Mouse (Mus musculus) brain, embryonic 14.5 days (tissue): Measurements from ENCODE around the gene Sh2d6. TPM values are rescaled to one million over a fixed set of nuclear protein-coding genes. Genes with fewer than 3 reads are reported as not detected.

Experiments used
- DNase-seq: peaks from one replicate; pipeline ENCODE4 v3.0.0-alpha.2; 2011; ENCODE audit warnings: low read depth
- CTCF ChIP-seq: fragments of 200-500 bp; IDR thresholded peaks from 2 replicates; pipeline ENCODE4 v1.5.1; 2012; ENCODE audit warnings: inconsistent platforms, mild to moderate bottlenecking, moderate library complexity, borderline replicate concordance; ENCODE audit not compliant: insufficient read depth, insufficient read length; ENCODE audit errors: extremely low read depth
- POLR2A ChIP-seq: fragments of 200-500 bp; IDR thresholded peaks from 2 replicates; pipeline ENCODE4 v1.6.1; 2012; ENCODE audit warnings: mild to moderate bottlenecking, inconsistent platforms, borderline replicate concordance; ENCODE audit not compliant: poor library complexity, insufficient read depth, insufficient read length, severe bottlenecking; ENCODE audit errors: extremely low read depth
- polyA plus RNA-seq: library from polyadenylated mRNA; depleted of rRNA; stranded (reverse); fragments of >200 nt; gene quantifications from 2 replicates; pipeline ENCODE4 v1.2.3, GENCODE M21; 2012; rRNA removed

Sh2d6 gene
- polyA plus RNA-seq, 1 experiment, result 1.2 TPM

GRCm38 (mm10) chr6:72477621-72478020 is 43.9 kb downstream of the Sh2d6 start:
- TF ChIP-seq CTCF (no peak), POLR2A (no peak)
- DNase-seq, result no peak

GRCm38 (mm10) chr6:72476836-72477235 is 44.7 kb downstream of the Sh2d6 start:
- no peak for DNase-seq
- no peak for TF ChIP-seq CTCF
- no peak for TF ChIP-seq POLR2A

GRCm38 (mm10) chr6:72475221-72475985 is 46.1 kb downstream of the Sh2d6 start:
- TF ChIP-seq CTCF (no peak), POLR2A (no peak)
- DNase-seq, result peak; percentile 44

- DNase-seq, result peak; percentile 8
Observed at GRCm38 (mm10) chr6:72473264-72474041, 48.1 kb downstream of the Sh2d6 start.

GRCm38 (mm10) chr6:72466171-72466570 is 55.3 kb downstream of the Sh2d6 start:
- TF ChIP-seq CTCF, result no peak
- no peak for TF ChIP-seq POLR2A
- no peak for DNase-seq

More at GRCm38 (mm10) chr6:72473264-72474041, 48.1 kb downstream of the Sh2d6 start:
- TF ChIP-seq CTCF, result no peak
- TF ChIP-seq POLR2A, result no peak

GRCm38 (mm10) chr6:72465361-72466157 is 55.9 kb downstream of the Sh2d6 start:
- TF ChIP-seq POLR2A (no peak), CTCF (no peak)

More at GRCm38 (mm10) chr6:72465361-72466157, 55.9 kb downstream of the Sh2d6 start:
- DNase-seq, result no peak

Other genes starting within 250 kb of the Sh2d6 start
- gene Sftpb, start 217.1 kb downstream of the Sh2d6 start, polyA plus RNA-seq, result 0.13 and 0.16 TPM in 2 replicates
- gene Usp39, start 176.5 kb downstream of the Sh2d6 start, polyA plus RNA-seq, result 47.3 and 49.3 TPM in 2 replicates
- gene 0610030E20Rik, start 174.4 kb downstream of the Sh2d6 start, polyA plus RNA-seq, result 20.8 and 26.5 TPM in 2 replicates
- 37.0 and 42.9 TPM in 2 replicates for gene Tmem150a, start 166.3 kb downstream of the Sh2d6 start, polyA plus RNA-seq
- 73.1 and 75.4 TPM in 2 replicates for gene Rnf181, start 154.8 kb downstream of the Sh2d6 start, polyA plus RNA-seq
- gene Vamp5, start 141.2 kb downstream of the Sh2d6 start, polyA plus RNA-seq, result 11.0 and 12.2 TPM in 2 replicates
- 18.9 and 21.6 TPM in 2 replicates for gene Vamp8, start 131.0 kb downstream of the Sh2d6 start, polyA plus RNA-seq
- gene Ggcx, start 107.4 kb downstream of the Sh2d6 start, polyA plus RNA-seq, result 16.5 and 20.8 TPM in 2 replicates
- 274 and 357 TPM in 2 replicates for gene Mat2a, start 82.1 kb downstream of the Sh2d6 start, polyA plus RNA-seq
- 3.4 and 5.3 TPM in 2 replicates for gene Capg, start 22.7 kb upstream of the Sh2d6 start, polyA plus RNA-seq
- gene Elmod3, start 76.7 kb upstream of the Sh2d6 start, polyA plus RNA-seq, result 16.1 and 16.9 TPM in 2 replicates
- gene Retsat, start 76.8 kb upstream of the Sh2d6 start, polyA plus RNA-seq, result 3.3 and 3.7 TPM in 2 replicates
- 26.0 and 29.5 TPM in 2 replicates for gene Tgoln1, start 95.3 kb upstream of the Sh2d6 start, polyA plus RNA-seq